Mouse (Mus musculus) ES-E14 (cell line): ENCODE results near the gene Clec16a. TPM values are rescaled to one million over a fixed set of nuclear protein-coding genes. Genes with fewer than 3 reads are reported as not detected.

Experiments used
- DNase-seq: peaks from one replicate; pipeline ENCODE4 v3.0.0-alpha.2; 2013; ENCODE audit warnings: low read depth, low spot score
- H3K27ac ChIP-seq: 2 replicates; pipeline ENCODE4 v1.5.1; 2012; ENCODE audit warnings: low read depth, mild to moderate bottlenecking, low read length, moderate library complexity, mixed read lengths; ENCODE audit not compliant: poor library complexity, insufficient read depth, severe bottlenecking
- H3K36me3 ChIP-seq: 2 replicates; pipeline ENCODE4 v1.6.1; 2012; ENCODE audit warnings: mild to moderate bottlenecking, low read length, moderate library complexity, mixed read lengths; ENCODE audit not compliant: control insufficient read depth, poor library complexity, insufficient read depth, severe bottlenecking
- H3K4me1 ChIP-seq, 2 experiments: fragments of 150-350 bp in 1 of 2; sonication (generic) in 1 of 2; 2 replicates each; pipeline ENCODE4 v1.6.1; 2012; ENCODE audit warnings: low read length in 2 of 2, mild to moderate bottlenecking in 1 of 2, mixed read lengths in 1 of 2; ENCODE audit not compliant: control insufficient read depth in 2 of 2, insufficient read depth in 2 of 2, poor library complexity in 1 of 2
- H3K4me3 ChIP-seq, 2 experiments: fragments of 150-350 bp in 1 of 2; sonication (generic) in 1 of 2; 2 replicates each; pipeline ENCODE4 v1.5.1; 2012; ENCODE audit warnings: low read length in 2 of 2, low read depth in 1 of 2, mild to moderate bottlenecking in 1 of 2, mixed read lengths in 1 of 2; ENCODE audit not compliant: insufficient read depth in 1 of 2, poor library complexity in 1 of 2, severe bottlenecking in 1 of 2
- H3K9ac ChIP-seq: 2 replicates; pipeline ENCODE4 v1.6.1; 2012; ENCODE audit warnings: low read depth, mild to moderate bottlenecking, low read length, mixed read lengths; ENCODE audit not compliant: poor library complexity, insufficient read depth, severe bottlenecking
- H3K9me3 ChIP-seq: fragments of 150-350 bp; sonication (generic); 2 replicates; pipeline ENCODE4 v1.6.1; 2012; ENCODE audit warnings: low read depth, mild to moderate bottlenecking, low read length; ENCODE audit not compliant: control insufficient read depth, insufficient read depth
- CHD2 ChIP-seq: IDR thresholded peaks from 2 replicates; pipeline ENCODE4 v1.6.1; 2014; ENCODE audit warnings: mild to moderate bottlenecking, low read depth, low read length, inconsistent platforms
- HCFC1 ChIP-seq: IDR thresholded peaks from 2 replicates; pipeline ENCODE4 v1.6.1; 2012; ENCODE audit warnings: low read length, inconsistent platforms, borderline replicate concordance; ENCODE audit not compliant: insufficient read depth
- MAFK ChIP-seq: IDR thresholded peaks from 2 replicates; pipeline ENCODE4 v1.6.1; 2014; ENCODE audit warnings: mild to moderate bottlenecking, low read depth, low read length, inconsistent platforms; ENCODE audit not compliant: insufficient read depth
- ZC3H11A ChIP-seq: IDR thresholded peaks from 2 replicates; pipeline ENCODE4 v1.6.1; 2012; ENCODE audit warnings: low read depth, mild to moderate bottlenecking, inconsistent platforms, low read length, borderline replicate concordance
- ZNF384 ChIP-seq: IDR thresholded peaks from 2 replicates; pipeline ENCODE4 v1.6.1; 2012; ENCODE audit warnings: low read depth, low read length, inconsistent platforms
- in situ Hi-C, 2 experiments: fragments of 600-800 bp; cut with MboI; formaldehyde crosslinking; loops; one replicate each; pipeline ENCODE4 v1.15.1; 2025; ENCODE audit warnings: low sequenced_read_pairs in 2 of 2, inconsistent platforms in 1 of 2; ENCODE audit not compliant: unreplicated experiment in 2 of 2
- total RNA-seq: library from RNA; depleted of rRNA; stranded (reverse); fragments of 300-350 nt; gene quantifications from 2 replicates; pipeline ENCODE4 v1.2.3, GENCODE M21; 2012

Gene Clec16a
- total RNA-seq, 1 experiment = 14.6 TPM

DNA sequence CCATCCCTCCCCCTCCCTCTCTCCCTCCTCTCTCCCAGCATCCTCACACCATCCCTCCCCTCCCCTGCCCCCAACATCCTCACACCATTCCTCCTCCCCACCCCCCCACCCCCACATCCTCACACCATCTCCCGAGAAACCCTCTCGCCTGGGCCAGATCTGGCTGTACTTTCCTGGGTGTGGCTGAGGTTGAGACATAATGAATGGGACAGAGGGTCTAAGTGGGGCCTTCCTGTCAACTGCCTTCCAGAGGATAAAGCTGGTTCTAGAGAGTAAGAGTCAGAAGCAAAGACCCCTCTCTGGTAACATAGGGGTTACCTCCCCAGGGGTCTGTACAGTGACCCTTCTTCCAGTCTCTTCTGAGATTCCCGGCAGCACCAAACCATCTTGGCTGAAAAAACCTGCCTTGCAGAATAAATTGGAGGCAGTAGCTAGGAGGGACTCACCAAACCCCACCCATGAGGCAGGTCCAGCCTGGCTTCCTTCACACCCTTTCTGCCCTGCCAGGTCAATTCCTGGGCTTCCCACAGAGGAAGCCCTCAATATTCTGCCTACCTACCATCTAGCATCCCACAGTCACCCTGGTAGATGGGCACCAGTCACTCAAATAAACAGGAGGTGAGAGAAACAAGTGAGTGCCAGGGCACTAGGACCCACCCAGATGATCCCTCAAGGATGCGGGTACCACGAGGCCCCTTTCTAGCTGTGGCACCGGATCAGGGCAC lies 218.6 kb downstream of the Clec16a start:
- Histone ChIP-seq H3K27ac (no peak overlapping the region), H3K4me1 (peaks cover 0 to 2% of the 10 kb centered on the region in 2 experiments; a peak in 1 of 4 replicates), H3K36me3 (no peaks in the 10 kb centered on the region), H3K4me3 (no peak overlapping the region), H3K9me3 (no peaks in the 10 kb centered on the region), H3K9ac (no peak overlapping the region)
- in situ Hi-C loops = no loop called here
- TF ChIP-seq MAFK = no peak
- TF ChIP-seq HCFC1 = no peak
- TF ChIP-seq CHD2 = no peak
- no peak for TF ChIP-seq ZNF384
- TF ChIP-seq ZC3H11A = no peak
- DNase-seq = no peak

DNA sequence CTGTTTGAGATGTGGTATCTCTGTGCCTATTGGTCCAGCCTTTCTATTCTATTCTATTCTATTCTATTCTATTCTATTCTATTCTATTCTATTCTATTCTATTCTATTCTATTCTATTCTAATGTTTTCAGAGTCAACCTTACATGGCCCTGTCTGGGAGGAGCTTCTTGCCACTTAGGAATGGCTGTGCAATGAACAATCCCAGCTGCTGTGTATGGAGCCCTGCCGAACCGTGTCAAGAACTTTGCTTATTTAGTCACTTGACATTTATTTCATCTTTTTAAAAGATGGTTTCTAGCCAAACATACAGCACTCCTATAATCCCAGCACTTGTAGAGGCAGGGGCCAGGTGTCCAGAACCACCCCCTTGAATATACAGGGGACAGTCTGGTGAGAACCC lies 219.2 kb downstream of the Clec16a start:
- Histone ChIP-seq H3K4me1 (peaks cover 0 to 2% of the 10 kb centered on the region in 2 experiments; a peak in 1 of 4 replicates), H3K27ac (no peak overlapping the region), H3K36me3 (no peaks in the 10 kb centered on the region), H3K9me3 (no peaks in the 10 kb centered on the region), H3K4me3 (no peak overlapping the region), H3K9ac (no peak overlapping the region)
- TF ChIP-seq CHD2 = no peak
- no peak for TF ChIP-seq ZNF384
- no peak for TF ChIP-seq MAFK
- TF ChIP-seq ZC3H11A = no peak
- TF ChIP-seq HCFC1 = no peak
- DNase-seq = no peak
- in situ Hi-C loops = no loop called here

DNA sequence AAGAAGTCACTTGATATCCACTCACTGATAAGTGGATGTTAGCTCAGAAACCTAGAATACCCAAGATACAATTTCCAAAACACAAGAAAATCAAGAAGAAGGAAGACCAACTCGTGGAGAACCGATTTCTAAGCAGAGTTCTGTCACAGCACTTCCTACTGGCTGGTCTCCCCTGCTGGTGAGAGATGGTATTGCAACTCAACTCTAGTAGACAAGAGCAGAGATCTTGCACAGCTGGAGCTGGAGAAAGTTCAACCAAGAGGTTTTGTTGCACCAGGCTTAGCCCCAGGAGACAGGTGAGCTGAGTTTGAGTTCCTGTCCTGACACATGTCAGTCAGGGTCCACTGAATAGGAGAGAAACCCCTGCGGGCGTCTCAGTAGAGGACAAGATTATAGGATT lies 222.0 kb downstream of the Clec16a start:
- Histone ChIP-seq H3K9ac (no peak overlapping the region), H3K36me3 (no peaks in the 10 kb centered on the region), H3K27ac (no peak overlapping the region), H3K4me3 (no peak overlapping the region), H3K9me3 (no peaks in the 10 kb centered on the region), H3K4me1 (no peaks in the 10 kb centered on the region)
- TF ChIP-seq CHD2 (no peak), ZNF384 (no peak), MAFK (no peak), ZC3H11A (no peak)
- in situ Hi-C loops = no loop called here
- DNase-seq = peak; percentile 74

GRCm38 (mm10) chr16:10768821-10769220 lies 223.7 kb downstream of the Clec16a start:
- in situ Hi-C loops = no loop called here
- TF ChIP-seq ZC3H11A = no peak
- Histone ChIP-seq H3K4me1 (no peaks in the 10 kb centered on the region), H3K9me3 (no peaks in the 10 kb centered on the region), H3K27ac (no peak overlapping the region), H3K4me3 (no peak overlapping the region), H3K9ac (no peak overlapping the region), H3K36me3 (no peaks in the 10 kb centered on the region)
- no peak for DNase-seq

DNA sequence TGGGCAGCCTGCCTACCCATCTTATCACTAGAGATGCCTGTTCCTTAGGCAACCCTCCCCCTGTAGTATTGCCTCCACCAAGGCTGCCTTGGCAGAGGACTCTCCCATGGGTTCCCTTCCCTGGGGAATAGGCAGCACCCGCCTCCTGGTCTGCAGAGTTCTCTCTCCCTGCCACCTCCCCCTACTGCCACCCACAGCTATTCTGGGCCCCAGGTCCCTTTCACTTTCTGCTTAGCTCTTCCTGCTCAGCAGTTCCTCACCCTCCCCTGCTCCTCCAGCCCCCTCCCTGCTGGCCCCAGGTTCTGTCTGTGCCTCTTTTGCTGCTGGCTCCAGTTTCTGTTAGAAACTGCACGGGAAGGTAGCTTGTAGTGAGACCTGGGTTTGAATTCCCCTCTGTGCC lies 224.5 kb downstream of the Clec16a start:
- Histone ChIP-seq H3K36me3 (no peaks in the 10 kb centered on the region), H3K9me3 (no peaks in the 10 kb centered on the region), H3K4me1 (no peaks in the 10 kb centered on the region), H3K4me3 (no peak overlapping the region), H3K27ac (no peak overlapping the region), H3K9ac (no peak overlapping the region)
- DNase-seq = no peak
- in situ Hi-C loops = no loop called here
- TF ChIP-seq ZC3H11A (no peak), CHD2 (no peak), ZNF384 (no peak), HCFC1 (no peak), MAFK (no peak)
